Mouse (Mus musculus) c-Kit-negative CD71-positive TER-119-positive erythroid progenitor cells, embryonic 14.5 days (primary cell): ENCODE data around the gene Eml4.

Source experiments
- DNase-seq: peaks from one replicate; pipeline ENCODE4 v3.0.0-alpha.2; 2013; ENCODE audit warnings: low read depth, low spot score

The Eml4 gene

GRCm38 (mm10) chr17:83350379-83351091 lies at the start of gene Eml4:
Eml4 (plus strand) TSS chr17:83350931.
- DNase-seq, result peak; percentile 69

GRCm38 (mm10) chr17:83301433-83301832 lies 49.3 kb upstream of the Eml4 start:
- no peak for DNase-seq

- DNase-seq, result no peak
These were observed 46.5 kb upstream of the Eml4 start for GRCm38 (mm10) chr17:83304089-83304822.

GRCm38 (mm10) chr17:83306964-83307640 lies 43.6 kb upstream of the Eml4 start:
- DNase-seq, result no peak

- no peak for DNase-seq
These were observed 43.0 kb upstream of the Eml4 start for GRCm38 (mm10) chr17:83307641-83308296.

- no peak for DNase-seq
These were observed 42.3 kb upstream of the Eml4 start for GRCm38 (mm10) chr17:83308451-83308850.

GRCm38 (mm10) chr17:83309243-83309642 lies 41.5 kb upstream of the Eml4 start:
- DNase-seq, result no peak

GRCm38 (mm10) chr17:83311806-83312205 lies 38.9 kb upstream of the Eml4 start:
- no peak for DNase-seq

GRCm38 (mm10) chr17:83312244-83312918 lies 38.4 kb upstream of the Eml4 start:
- no peak for DNase-seq

GRCm38 (mm10) chr17:83313046-83313689 lies 37.6 kb upstream of the Eml4 start:
- DNase-seq, result no peak

GRCm38 (mm10) chr17:83315476-83315875 lies 35.3 kb upstream of the Eml4 start:
- DNase-seq, result no peak

GRCm38 (mm10) chr17:83322621-83323335 lies 28.0 kb upstream of the Eml4 start:
- no peak for DNase-seq

- no peak for DNase-seq
These were observed 27.1 kb upstream of the Eml4 start for GRCm38 (mm10) chr17:83323410-83324268.

GRCm38 (mm10) chr17:83324269-83324616 lies 26.5 kb upstream of the Eml4 start:
- DNase-seq, result no peak

- DNase-seq, result no peak
These were observed 15.5 kb upstream of the Eml4 start for GRCm38 (mm10) chr17:83335183-83335584.

GRCm38 (mm10) chr17:83337051-83337898 lies 13.5 kb upstream of the Eml4 start:
- DNase-seq, result no peak

- DNase-seq, result no peak
These were observed 11.2 kb upstream of the Eml4 start for GRCm38 (mm10) chr17:83339368-83340085.
